Mouse (Mus musculus): ENCODE measurements at regions not wholly inside any gene's neighbourhood (a gene's known extent, or its start where the extent isn't known, plus 50 kb on each side); places are given as distances from the start of the nearest gene placed in this dataset.

GRCm38 (mm10) chr5:111796889-111797288 lies 63.2 kb downstream of the Gm26897 start:
- TF ChIP-seq TAL1 (IDR thresholded peaks at IDR 0.05; ENCODE audit: low read length): no peak
- no peak for TF ChIP-seq GATA1 (IDR thresholded peaks at IDR 0.05; ENCODE audit: low read length)

All from erythroblast, embryonic 14.5 days (primary cell).